Mouse (Mus musculus): ENCODE results near the gene Tnrc6c.

DNA sequence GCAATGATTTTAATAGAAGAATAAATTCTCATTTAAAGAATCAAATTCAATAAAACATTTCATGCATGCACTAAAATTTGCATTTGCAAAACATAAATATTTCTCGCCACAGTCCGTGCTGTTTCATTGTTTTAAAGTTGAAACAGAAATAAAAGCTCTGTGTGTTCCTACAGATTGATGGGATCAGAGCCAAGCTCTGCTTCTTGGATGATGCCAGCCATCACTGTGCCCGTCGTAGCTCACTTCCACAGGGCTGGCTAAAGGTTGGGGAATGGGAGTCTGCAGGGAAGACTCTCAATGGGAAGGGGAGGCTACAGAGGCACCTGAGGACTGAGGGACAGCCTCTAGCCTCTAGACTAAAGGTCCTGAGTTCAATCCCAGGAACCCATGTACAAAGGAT, 28.9 kb upstream of the Tnrc6c start:
- no peak for TF ChIP-seq CTCF (IDR thresholded peaks at IDR 0.05; ENCODE audit: low read depth)
- TF ChIP-seq EP300 (IDR thresholded peaks at IDR 0.05; ENCODE audit: low read depth), result no peak

All from liver, postnatal 0 days (tissue).